Mouse (Mus musculus) intestine, postnatal 0 days (tissue): Measurements from ENCODE around the gene Slc35a2. TPM values are rescaled to one million over a fixed set of nuclear protein-coding genes. Genes with fewer than 3 reads are reported as not detected.
"Not testable (repeated sequence)": the region's sequence is repeated elsewhere in the genome, so short reads cannot be mapped to it uniquely, and the experiment has no call there.

Source experiments
- ATAC-seq: fragments of 200-750 bp; cut with Nextera tagmentation; 2 replicates; pipeline ENCODE4 v1.8.0; 2017; ENCODE audit warnings: mild to moderate bottlenecking, moderate TSS enrichment, moderate library complexity
- H3K27ac ChIP-seq: fragments of 300-500 bp; sonication (generic); 2 replicates; pipeline ENCODE4 v1.5.1; 2014; ENCODE audit warnings: mild to moderate bottlenecking, low read depth, low read length, moderate library complexity
- H3K27me3 ChIP-seq: fragments of 300-500 bp; sonication (generic); replicated peaks from 2 replicates; pipeline ENCODE4 v1.6.1; 2014; ENCODE audit warnings: low read length, mixed read lengths; ENCODE audit not compliant: control insufficient read depth, insufficient read depth
- H3K36me3 ChIP-seq: fragments of 300-500 bp; sonication (generic); 2 replicates; pipeline ENCODE4 v1.6.1; 2014; ENCODE audit warnings: mild to moderate bottlenecking, moderate library complexity; ENCODE audit not compliant: control insufficient read depth, insufficient read depth
- H3K4me1 ChIP-seq: fragments of 300-500 bp; sonication (generic); replicated peaks from 2 replicates; pipeline ENCODE4 v1.6.1; 2014; ENCODE audit warnings: antibody characterized with exemption, low read length, mixed read lengths; ENCODE audit not compliant: control insufficient read depth, insufficient read depth
- H3K4me2 ChIP-seq: fragments of 300-500 bp; sonication (generic); replicated peaks from 2 replicates; pipeline ENCODE4 v1.6.1; 2014; ENCODE audit warnings: low read depth, mild to moderate bottlenecking, moderate library complexity
- H3K4me3 ChIP-seq: fragments of 300-500 bp; sonication (generic); 2 replicates; pipeline ENCODE4 v1.5.1; 2014; ENCODE audit warnings: low read depth, low read length
- H3K9ac ChIP-seq: fragments of 300-500 bp; sonication (generic); 2 replicates; pipeline ENCODE4 v1.6.1; 2014; ENCODE audit warnings: mild to moderate bottlenecking, low read depth, low read length
- H3K9me3 ChIP-seq: fragments of 300-500 bp; sonication (generic); 2 replicates; pipeline ENCODE4 v1.6.1; 2016; ENCODE audit warnings: mixed run types; ENCODE audit not compliant: control insufficient read depth
- CTCF ChIP-seq: sonication (generic); IDR thresholded peaks from 2 replicates; pipeline ENCODE4 v1.5.1; 2016; ENCODE audit warnings: low read depth, mild to moderate bottlenecking, control low read depth, antibody characterized with exemption, moderate library complexity
- WGBS: fragments of 180-500 bp; shearing (Covaris S2); extraction: QIAGEN DNeasy Blood & Tissue Kit; methylation state at CpG from one replicate; pipeline ENCODE4 v1.1.7; 2014; 5-methylcytosine and 5-hydroxymethylcytosine counted together
- polyA plus RNA-seq: library from polyadenylated mRNA; unstranded; fragments of >200 nt; fragmentation: Nextera tagmentation; extraction: Ambion mirVana; gene quantifications from 2 replicates; pipeline ENCODE4 v1.2.1, GENCODE M21; 2015

Slc35a2 gene
- polyA plus RNA-seq, 1 experiment from 2014 or later, result 24.3 TPM

DNA sequence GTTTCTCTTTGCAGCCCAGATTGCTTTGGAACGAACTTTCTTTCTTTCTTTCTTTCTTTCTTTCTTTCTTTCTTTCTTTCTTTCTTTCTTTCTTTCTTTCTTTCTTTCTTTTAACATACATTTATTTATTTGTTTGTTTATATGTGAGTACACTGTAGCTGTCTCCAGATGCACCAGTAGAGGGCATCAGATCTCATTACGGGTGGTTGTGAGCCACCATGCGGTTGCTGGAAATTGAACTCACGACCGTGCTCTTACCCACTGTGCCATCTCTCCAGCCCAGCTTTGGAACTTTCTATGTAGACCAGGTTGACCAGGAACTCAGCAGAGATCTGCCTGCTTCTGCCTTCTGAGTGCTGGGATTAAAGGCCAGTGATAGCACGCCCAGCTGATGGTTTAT, 34.1 kb downstream of the Slc35a2 start:
- ATAC-seq, H3K36me3 ChIP-seq, H3K4me2 ChIP-seq, H3K9me3 ChIP-seq, H3K4me1 ChIP-seq, H3K4me3 ChIP-seq, H3K27ac ChIP-seq, H3K9ac ChIP-seq: not testable (repeated sequence)
- TF ChIP-seq CTCF, result 0 out of 2 replicates have a peak, but pooled peaks have one; percentile 20
- H3K27me3 ChIP-seq, result peaks cover 32% of the 10 kb centered on the region
- WGBS, result 68% methylated on average over 6 of the region's 6 CpGs

DNA sequence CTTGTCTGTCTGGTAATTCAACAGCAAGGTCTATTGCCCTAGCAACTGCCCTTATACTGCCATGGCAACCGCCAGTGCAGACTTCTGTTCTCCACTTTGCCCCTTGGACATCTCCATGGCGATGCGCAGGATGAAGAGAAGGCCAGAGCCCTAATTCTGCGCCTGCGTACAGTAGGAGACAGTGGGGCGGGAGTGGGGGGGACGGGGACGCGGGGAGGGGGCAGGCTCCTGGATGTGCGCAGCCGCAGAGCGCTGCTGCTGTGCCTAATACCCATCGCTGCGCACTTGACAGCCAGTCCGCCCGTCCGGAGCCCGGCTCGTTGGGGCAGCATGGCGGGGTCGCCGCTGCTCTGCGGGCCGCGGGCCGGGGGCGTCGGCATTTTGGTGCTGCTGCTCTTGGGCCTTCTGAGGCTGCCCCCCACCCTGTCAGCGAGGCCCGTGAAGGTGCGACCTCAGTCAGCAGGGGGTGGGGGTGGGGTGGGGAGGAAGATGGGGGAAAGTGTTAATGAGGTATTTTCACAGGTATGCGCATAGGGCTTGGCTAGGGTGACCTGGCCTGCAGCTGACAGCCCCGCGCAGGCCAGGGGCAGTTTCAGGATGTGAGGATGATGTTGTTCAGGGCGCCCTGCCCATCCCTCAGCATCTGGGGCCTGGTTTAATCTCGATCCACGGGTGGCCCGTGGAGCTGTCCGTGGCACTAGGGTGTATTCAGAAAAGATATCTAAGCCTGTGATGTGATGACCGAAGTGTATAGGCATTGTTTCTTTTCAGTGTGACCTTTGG, 36.0 kb downstream of the Slc35a2 start, which contains the start of gene Pcsk1n:
TSS of gene Pcsk1n (plus strand) at position 222 of the 783 bp plus-strand sequence.
- H3K4me2 ChIP-seq, result no peak within 1 kb of the TSS
- ATAC-seq, result no peak
- H3K27ac ChIP-seq, result no peak within 1 kb of the TSS
- H3K9me3 ChIP-seq, result no peaks in the 10 kb centered on the region
- no peak within 1 kb of the TSS for H3K4me3 ChIP-seq
- no peaks in the 10 kb centered on the region for H3K4me1 ChIP-seq
- 15% methylated on average over 39 of the region's 40 CpGs for WGBS
- no peaks in the 10 kb centered on the region for H3K36me3 ChIP-seq
- peaks cover 33% of the 10 kb centered on the region for H3K27me3 ChIP-seq
- TF ChIP-seq CTCF, result no peak
- no peak within 1 kb of the TSS for H3K9ac ChIP-seq

DNA sequence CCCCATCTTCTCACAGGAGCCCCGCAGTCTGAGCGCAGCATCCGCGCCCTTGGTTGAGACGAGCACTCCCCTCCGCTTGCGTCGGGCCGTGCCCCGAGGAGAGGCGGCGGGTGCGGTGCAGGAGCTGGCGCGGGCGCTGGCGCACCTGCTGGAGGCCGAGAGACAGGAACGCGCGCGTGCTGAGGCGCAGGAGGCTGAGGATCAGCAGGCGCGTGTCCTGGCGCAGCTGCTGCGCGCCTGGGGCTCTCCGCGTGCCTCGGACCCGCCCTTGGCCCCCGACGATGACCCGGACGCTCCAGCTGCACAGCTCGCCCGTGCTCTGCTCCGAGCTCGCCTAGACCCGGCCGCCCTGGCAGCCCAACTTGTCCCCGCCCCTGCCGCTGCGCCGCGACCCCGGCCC, 38.2 kb downstream of the Slc35a2 start:
- peaks cover 36% of the 10 kb centered on the region for H3K27me3 ChIP-seq
- H3K4me3 ChIP-seq, result peak overlapping the region; percentile 26
- H3K9me3 ChIP-seq, result no peaks in the 10 kb centered on the region
- peak overlapping the region; percentile 47 for H3K4me2 ChIP-seq
- no peak overlapping the region for H3K27ac ChIP-seq
- 13% methylated on average over 47 of the region's 48 CpGs for WGBS
- no peaks in the 10 kb centered on the region for H3K4me1 ChIP-seq
- H3K36me3 ChIP-seq, result no peaks in the 10 kb centered on the region
- ATAC-seq, result no peak
- no peak overlapping the region for H3K9ac ChIP-seq
- no peak for TF ChIP-seq CTCF

DNA sequence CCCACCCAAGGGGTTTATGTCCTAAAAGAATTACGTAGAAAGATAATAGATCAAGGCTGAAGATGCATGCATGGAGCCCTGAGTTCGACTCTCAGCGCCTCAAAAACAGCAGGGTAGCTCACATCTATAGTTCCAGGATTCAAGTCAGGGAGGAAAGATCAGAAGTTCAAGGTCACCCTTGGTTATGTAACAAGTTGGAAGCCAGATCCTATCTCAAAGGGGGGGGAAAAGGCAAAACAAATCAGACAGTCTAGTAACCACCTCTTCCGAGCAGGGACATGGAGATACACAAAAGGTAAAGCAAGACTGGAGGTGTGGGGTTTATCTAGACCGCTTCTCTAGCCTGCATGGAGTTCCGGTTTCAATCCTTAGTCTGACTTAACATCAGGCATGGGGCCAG, 42.4 kb downstream of the Slc35a2 start:
- no peak overlapping the region for H3K4me2 ChIP-seq
- TF ChIP-seq CTCF, result no peak
- H3K9ac ChIP-seq, result no peak overlapping the region
- no peak for ATAC-seq
- no peaks in the 10 kb centered on the region for H3K9me3 ChIP-seq
- WGBS, result 75% methylated on average over 6 of the region's 6 CpGs
- H3K36me3 ChIP-seq, result peaks cover 2% of the 10 kb centered on the region; the same call in 1 of the 2 replicates
- no peak overlapping the region for H3K4me3 ChIP-seq
- H3K27me3 ChIP-seq, result peaks cover 19% of the 10 kb centered on the region
- no peaks in the 10 kb centered on the region for H3K4me1 ChIP-seq
- H3K27ac ChIP-seq, result no peak overlapping the region

DNA sequence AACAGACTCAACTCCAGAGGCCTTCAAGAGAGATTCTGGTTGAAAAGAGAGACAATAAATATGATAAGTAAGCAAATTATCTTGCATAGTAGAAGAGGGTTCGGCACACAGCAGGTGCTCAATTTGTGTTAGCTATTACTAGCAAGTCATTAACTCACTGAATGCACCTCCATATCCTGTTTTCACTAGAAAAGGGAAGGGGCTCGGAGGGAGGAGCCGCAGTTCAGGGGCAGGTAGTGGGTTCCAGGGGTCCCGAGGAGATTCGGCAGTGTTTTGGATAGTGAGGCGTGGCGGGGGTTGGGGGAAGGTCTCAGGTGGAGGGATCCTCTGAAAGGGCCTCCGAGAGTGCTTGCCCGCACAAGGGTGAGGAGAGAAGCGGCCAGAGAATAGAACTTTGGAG, 43.3 kb downstream of the Slc35a2 start:
- Histone ChIP-seq H3K4me3 (no peak overlapping the region), H3K4me2 (no peak overlapping the region), H3K27ac (no peak overlapping the region), H3K9ac (no peak overlapping the region), H3K4me1 (no peaks in the 10 kb centered on the region), H3K27me3 (peaks cover 11% of the 10 kb centered on the region), H3K36me3 (peaks cover 5% of the 10 kb centered on the region; the same call in 1 of the 2 replicates), H3K9me3 (no peaks in the 10 kb centered on the region)
- no peak for TF ChIP-seq CTCF
- no peak for ATAC-seq
- WGBS, result 34% methylated on average over 10 of the region's 10 CpGs

DNA sequence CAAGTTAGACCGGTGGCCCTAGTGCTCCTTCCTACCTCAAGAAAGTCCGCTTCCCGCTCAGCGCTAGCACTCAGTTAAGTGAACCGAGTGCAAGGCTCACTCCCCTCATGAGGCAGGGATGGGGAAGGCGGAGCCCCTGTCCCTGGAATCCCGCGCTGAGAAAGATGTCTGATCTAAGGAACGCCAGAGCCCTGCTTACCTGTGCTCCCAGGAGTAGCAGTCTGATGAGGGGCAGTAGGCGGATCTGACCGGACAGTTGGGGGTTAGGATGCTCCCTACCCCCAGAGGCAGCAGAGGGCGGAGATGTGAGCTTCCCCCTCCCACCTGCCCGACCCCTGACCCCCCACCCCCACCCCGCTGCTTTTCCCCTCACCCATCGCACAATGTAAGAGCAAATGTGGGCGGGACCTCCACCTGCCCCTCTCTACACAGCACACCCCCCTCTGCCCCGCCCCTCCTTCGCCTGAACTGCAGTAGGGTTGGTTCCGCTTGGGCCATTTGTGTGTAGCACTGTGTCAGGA, 44.5 kb downstream of the Slc35a2 start, which contains the start of gene Eras:
TSS of gene Eras (minus strand) at position 338 of the 521 bp plus-strand sequence.
- no peak for ATAC-seq
- 23% methylated on average over 18 of the region's 19 CpGs for WGBS

More for the DNA sequence above, 44.5 kb downstream of the Slc35a2 start, which contains the start of gene Eras:
- Histone ChIP-seq H3K9me3 (no peaks in the 10 kb centered on the region), H3K4me1 (no peaks in the 10 kb centered on the region), H3K36me3 (peaks cover 5% of the 10 kb centered on the region; the same call in 1 of the 2 replicates), H3K4me3 (0 out of 2 replicates have a peak within 1 kb of the TSS, but pooled peaks have one; percentile 2), H3K27ac (no peak within 1 kb of the TSS), H3K27me3 (0 out of 2 replicates have a peak, but pooled peaks cover 2% of the 10 kb centered on the region), H3K9ac (no peak within 1 kb of the TSS), H3K4me2 (no peak within 1 kb of the TSS)
- TF ChIP-seq CTCF, result no peak
